Mouse (Mus musculus): ENCODE data around the gene Hk3. TPM values are rescaled to one million over a fixed set of nuclear protein-coding genes. Genes with fewer than 3 reads are reported as not detected.

Hk3 gene
- total RNA-seq (2021) = 1 to 10 TPM; 1.1 to 1.7 TPM

DNA sequence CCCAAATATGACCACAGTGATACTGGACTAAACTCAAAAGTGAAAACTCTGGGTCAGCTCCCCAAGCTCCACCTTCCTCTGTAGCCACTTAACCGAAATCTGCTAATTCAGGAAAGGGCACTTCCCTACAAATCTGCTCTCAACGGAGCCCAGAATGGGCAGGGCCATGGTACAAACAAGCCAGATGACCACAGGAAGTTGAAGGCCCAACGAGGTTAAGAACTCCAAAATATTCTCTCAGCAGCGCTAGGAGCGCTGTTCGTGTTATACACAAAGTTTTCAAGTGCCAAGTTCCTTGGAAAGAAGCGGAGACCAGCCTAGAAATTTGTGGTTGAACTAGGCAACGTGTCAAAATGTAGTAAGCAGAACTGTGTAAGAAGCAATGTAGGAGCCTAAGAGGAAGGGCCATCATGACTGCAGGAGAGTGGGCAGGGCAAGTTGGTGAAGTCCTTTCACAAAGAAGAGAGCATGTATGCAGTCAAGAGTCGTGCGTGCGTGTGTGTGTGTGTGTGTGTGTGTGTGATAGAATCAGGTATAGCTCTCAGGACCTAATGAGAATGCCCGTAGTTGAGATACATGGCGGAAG is at the start of gene Hk3:
Gene Hk3, minus strand, starts transcription at position 192 of the 586 bp plus-strand sequence.
- DNase-seq (ENCODE audit: low spot score in 2 of 2) = no peak
- intact Hi-C loops (cut with DNase I) = no loop called here

DNA sequence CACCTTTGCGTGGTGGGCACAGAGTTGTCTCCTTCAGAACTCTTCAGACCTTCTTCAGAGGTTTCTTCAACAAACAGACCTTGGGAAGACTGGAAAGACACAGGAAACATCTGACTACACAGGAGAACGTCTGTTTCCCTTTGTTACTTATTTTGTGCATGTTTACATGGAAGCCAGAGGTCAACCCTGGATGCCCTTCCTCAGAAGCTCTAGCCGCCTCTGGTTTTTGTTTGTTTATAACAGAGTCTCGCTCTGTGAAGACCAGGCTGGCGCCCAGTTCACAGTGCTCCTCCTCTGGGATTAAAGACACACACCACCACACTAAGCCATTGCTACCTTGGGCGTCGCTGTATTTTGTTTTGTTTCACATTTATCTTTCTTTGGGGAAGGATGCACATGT is 48.5 kb upstream of the Hk3 start:
- DNase-seq (ENCODE audit: low spot score in 2 of 2) = no peak
- intact Hi-C loops (cut with DNase I) = loop anchor here (2.0 kb wide), 1 partner anchor 269 kb away; no protein-coding TSS in a partner anchor

DNA sequence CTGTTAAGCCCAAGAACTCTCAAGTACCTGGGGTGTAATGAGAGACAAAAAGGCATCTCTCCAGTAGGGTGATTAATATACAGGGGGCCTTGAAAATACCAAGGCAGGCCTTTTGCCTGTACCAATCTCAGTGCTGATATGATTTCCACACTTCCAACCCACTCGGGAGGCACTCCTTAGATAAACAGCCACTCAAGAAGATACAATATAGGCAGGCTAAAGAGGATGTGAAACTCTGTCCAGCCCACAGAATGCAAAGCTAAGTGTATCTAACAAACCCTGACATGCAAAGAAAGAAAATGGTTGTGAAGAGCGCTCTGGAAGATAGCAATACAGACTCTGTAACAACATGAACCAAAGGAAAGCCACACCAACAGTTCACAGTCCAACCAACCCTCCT is 42.1 kb upstream of the Hk3 start:
- intact Hi-C loops (cut with DNase I) = no loop called here
- DNase-seq (ENCODE audit: low spot score in 2 of 2) = no peak

DNA sequence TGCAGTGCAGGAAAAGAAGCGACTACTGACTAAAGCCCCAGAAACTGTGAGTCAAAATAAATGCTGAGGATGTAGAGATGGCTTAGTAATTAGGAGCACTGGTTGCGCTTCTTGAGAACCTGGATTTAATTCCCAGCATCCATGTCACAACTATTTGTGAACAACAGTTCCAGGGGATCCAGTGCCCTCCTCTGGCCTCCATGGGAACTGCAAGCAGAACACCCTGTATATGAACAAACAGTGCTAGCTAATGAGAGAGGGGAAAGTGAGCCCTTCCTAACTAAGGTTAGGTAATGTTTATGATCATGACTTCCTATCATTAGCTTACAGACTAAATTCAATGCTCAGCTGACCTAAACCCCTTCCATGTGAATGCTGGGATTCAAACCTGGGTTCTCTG is 36.9 kb upstream of the Hk3 start:
- DNase-seq (ENCODE audit: low spot score in 2 of 2) = no peak
- intact Hi-C loops (cut with DNase I) = no loop called here

DNA sequence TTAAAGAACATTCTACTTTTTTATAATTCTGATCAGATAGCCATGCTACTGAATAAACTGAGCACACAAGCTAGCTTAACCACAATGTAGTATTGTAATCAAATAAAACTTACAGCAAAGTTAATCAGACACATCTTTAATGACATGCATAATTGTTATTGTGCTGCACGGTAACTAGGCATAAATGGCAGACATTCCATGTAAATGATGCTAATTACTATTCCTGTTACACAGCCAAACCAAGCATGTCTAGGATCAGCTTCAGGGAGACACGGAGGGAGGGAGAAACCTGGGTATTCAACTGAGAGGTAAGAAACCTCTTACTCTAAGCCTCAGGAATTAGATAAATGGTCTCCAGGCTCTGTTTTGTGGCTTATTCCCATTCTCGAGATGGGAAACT is 26.5 kb upstream of the Hk3 start:
- intact Hi-C loops (cut with DNase I) = loop anchor here (5.0 kb wide), 1 partner anchor 35 kb away; no protein-coding TSS in a partner anchor
- no peak for DNase-seq (ENCODE audit: low spot score in 2 of 2)

DNA sequence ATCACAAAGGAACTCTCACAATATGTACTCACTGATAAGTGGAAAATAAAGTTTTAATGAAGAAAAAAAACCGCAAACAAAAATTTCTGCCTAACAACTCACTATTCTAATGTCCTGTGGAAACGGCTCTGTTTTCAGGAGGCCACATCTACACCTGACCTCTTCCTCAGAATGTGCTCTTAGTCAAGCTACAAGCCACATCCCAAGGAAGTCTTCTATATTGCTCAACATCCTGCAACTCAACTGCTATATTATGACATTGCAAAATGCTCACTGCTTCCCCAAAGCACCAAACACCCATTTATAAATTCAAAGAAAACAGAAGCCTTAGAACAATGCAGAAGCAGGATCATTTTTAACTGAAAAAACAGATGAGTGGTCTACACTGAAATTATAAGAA is 18.8 kb upstream of the Hk3 start:
- intact Hi-C loops (cut with DNase I) = no loop called here
- DNase-seq (ENCODE audit: low spot score in 2 of 2) = no peak

DNA sequence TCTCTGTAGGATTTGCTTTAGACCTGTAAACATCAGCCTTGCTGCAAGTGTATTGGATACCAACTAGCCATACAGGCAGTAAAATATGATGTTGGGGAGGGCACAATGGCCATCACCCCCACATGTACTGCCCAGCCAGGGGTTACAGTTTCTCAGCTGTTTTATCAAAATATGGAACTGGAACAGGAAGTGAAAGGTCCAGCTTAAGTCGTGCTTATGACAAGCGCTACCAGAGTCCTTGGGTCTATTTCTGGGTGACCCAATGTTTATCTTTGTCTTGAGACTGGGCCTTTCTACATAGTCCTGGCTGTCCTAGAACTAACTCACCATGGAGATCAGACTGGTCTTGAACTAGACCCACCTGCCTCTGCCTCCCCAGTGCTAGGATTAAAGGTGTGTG is 3.0 kb upstream of the Hk3 start:
- DNase-seq (ENCODE audit: low spot score in 2 of 2) = no peak
- intact Hi-C loops (cut with DNase I) = no loop called here

DNA sequence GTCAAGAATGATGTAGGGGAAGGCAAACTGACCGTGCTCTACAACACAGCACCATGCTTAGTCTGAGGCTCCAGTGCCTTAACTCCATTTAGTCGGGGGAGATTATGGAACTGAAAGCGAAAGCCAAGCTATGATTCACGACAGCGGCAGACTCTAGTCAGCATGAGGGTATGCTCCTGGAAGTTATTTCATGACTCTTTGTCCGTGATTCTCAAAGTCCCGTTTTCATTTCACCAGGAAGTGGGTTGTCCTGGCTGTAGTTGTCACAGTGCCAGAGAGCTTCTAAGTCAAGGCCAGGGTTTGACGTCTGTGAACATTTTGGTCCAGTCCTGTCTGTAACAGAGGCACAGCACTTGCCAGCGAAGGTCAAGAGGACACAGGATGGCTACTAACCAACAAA is 1.5 kb upstream of the Hk3 start:
- intact Hi-C loops (cut with DNase I) = no loop called here
- DNase-seq (ENCODE audit: low spot score in 2 of 2) = no peak

DNA sequence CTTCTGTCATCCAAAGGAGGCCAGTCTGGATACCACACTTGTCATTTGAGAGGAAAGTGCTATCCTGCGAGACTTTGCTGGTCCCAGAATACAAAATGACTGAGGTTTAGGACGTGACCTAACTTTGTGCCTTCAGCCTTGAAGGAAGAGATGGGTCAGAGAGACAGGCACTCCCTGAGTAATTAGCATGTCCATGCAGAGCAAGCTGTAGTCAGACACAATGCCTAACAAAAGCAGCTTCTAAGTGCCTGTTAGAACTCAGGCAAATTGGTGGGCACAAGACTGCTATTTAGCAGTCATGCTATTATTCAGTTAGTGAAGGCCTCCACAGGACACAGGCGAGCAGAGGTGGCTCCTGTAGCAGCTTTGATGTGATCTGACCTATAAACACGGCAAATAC is 1.1 kb upstream of the Hk3 start:
- DNase-seq (ENCODE audit: low spot score in 2 of 2) = no peak
- intact Hi-C loops (cut with DNase I) = no loop called here

DNA sequence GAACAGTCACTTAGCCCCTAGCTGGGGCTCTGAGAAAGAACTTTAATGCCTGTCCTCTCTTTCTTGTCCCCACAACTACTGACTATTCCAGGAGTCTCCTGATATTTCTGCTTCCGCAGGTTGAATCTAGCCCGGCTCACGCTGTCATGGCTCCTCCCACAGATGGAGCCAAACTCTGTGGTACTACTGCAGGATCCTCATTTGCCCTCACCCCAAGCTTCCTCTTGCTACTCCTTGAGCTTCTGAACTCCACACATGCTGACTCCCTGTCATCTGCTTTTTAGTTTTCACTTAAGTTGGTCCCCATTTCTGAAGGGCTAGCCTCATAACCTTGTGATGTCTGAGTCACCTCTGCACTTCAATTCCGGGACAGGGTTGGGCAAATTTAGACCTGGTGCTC is 1.1 kb downstream of the Hk3 start:
- no peak for DNase-seq (ENCODE audit: low spot score in 2 of 2)
- intact Hi-C loops (cut with DNase I) = no loop called here

DNA sequence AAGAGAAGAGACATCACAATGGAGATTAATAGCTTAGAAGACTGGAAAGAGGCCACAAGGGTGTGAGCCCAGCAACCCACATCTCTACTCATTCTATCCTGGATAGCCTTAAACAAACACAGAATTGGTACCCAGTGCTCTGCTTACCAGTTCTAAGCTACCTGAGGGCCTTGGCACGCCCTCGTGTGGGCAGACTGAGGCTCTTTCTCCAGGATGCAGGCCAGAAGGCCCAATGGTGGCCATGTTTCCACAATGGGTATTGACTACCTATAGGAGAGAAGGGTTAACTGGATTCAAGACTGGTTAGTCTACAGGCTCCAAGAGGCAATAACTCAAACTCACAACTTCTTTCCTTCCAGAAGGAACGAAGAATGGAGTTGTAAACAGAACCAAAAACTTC is 2.0 kb downstream of the Hk3 start:
- intact Hi-C loops (cut with DNase I) = no loop called here
- no peak for DNase-seq (ENCODE audit: low spot score in 2 of 2)

DNA sequence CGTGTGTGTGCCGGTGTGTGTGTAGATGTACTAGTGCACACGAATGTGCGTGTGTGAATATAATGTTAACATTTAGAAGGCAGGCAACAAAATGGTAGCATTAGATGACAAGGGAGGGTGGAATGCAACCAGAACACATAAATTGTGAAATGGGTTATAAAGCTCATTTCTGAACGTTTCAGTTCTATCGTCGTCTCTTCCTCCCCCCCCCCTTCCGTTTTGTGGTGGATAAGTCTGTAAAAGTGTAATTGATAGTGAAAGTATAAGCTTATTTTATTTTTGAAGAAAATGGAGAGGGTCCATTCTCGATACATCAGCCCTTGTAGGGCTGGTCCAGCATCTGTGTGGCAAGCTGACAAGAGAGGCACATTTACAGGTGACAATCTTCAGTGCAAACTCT is 2.5 kb downstream of the Hk3 start:
- intact Hi-C loops (cut with DNase I) = no loop called here
- DNase-seq (ENCODE audit: low spot score in 2 of 2) = no peak

DNA sequence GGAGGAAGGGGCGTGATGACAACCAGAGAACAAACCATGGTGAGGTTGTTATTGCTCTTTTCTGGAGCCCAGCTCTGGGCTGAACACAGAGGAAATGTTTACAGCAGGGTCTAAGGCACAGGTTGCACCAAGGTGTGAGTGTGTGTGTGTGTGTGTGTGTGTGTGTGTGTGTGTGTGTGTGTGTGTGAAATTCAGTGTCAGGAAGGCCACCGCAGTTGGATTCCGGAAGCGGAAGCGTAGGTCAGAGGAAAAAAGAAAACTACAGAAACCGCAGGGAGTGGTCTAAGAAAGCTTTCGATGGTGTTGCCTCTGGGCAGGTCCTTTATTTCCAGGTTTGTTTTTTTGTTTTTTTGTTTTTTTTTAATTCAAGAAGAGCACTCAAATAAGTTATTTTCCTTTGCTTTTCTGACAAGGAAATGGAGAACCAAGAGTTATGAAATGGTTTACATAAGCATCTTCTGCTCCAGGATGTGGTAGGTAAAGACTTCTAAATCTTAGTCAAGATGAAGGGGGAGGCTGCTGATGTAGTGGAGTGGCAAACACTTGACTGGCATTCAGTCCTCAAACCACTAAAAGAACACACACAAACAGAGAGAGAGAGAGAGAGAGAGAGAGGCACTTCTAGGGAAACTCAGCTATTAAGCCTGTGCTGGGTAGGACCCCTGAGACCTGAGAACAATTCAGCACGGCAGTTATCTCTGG is 3.1 kb downstream of the Hk3 start:
- intact Hi-C loops (cut with DNase I) = no loop called here
- no peak for DNase-seq (ENCODE audit: low spot score in 2 of 2)

DNA sequence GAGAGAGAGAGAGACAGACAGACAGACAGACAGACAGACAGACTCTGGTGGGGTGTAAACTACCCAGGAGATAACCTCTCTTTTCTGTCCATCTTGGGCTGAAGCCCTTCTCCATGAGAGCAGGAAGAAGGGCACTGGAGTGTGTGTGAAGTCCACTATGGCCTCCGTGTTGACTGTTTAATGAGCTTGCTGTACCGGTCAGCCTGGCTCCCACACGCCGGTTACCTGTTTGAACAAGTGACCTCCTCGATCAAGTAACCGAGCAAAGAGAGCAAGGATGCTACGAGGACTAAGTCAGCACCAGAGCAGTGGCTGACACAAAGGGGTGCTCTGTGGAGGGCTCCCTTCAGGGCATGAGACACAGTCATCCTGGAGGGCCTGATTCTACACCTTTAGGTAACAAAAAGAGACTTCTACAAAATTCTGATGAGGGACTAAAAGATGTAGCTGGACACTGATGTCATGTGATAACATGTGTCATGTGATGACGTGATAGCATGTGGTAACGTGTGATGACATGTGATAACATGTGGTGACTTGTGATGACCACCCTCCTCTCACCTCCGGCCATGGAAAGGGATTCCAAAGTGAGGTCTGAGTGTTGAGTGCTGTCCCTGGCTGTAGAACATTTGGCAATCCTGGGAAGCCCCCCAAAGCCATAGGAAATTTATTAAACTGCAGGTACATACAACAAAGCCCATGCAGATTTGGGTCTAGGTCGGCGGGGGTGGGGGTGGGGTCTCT is 3.9 kb downstream of the Hk3 start:
- intact Hi-C loops (cut with DNase I) = no loop called here
- DNase-seq (ENCODE audit: low spot score in 2 of 2) = no peak

DNA sequence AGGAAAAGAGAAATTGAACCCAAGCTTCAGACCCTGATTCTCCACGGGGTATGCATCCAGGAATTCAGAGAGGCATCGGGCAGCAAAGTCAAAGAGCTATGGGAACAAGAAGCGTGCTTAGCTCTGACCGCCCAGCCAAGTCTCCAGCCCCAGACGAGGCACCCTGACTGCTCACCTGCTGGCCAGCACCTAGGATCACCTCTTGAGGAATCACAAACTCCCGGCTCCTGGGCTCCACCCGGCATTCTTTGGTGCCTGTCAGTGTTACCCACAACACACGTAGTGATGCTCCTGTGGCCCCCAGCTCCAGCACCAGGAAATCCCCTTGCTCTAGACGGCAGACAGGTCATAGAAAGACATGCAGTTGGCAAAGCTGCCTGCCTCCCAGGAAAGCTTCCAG is 6.7 kb downstream of the Hk3 start:
- intact Hi-C loops (cut with DNase I) = loop anchor here (5.0 kb wide), 1 partner anchor 33 kb away; no protein-coding TSS in a partner anchor
- no peak for DNase-seq (ENCODE audit: low spot score in 2 of 2)

DNA sequence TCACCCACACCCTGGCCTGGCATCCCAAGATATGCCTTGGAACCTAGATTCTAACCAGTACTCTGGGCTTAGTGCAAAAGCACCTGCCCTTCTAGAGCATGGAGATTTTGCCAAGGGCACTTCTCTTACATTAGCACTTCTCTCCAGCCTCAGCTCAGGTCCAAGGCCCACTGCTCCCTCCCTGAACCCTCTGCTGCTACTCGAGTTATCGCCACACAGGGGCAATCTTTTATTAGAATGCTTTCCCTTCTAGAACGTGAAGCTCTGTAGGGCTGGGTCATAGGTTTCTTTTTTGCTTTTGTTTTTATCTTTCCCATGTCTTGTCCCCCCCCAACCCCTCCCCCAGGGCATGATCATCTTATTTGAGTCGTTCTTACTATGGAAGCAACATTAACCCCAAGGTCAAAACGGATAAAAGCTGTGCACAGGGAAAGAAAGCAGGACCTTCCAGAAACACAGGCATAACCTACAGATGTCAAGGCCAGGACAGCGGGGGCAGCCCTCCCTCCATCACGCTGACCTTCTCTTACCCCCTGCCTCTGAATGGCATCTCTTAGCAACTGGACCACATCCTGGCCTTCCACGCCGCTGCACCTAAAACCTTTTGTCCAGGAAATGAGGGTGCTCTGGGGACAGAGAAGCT is 7.4 kb downstream of the Hk3 start:
- intact Hi-C loops (cut with DNase I) = loop anchor here (5.0 kb wide), 1 partner anchor 33 kb away; no protein-coding TSS in a partner anchor

DNA sequence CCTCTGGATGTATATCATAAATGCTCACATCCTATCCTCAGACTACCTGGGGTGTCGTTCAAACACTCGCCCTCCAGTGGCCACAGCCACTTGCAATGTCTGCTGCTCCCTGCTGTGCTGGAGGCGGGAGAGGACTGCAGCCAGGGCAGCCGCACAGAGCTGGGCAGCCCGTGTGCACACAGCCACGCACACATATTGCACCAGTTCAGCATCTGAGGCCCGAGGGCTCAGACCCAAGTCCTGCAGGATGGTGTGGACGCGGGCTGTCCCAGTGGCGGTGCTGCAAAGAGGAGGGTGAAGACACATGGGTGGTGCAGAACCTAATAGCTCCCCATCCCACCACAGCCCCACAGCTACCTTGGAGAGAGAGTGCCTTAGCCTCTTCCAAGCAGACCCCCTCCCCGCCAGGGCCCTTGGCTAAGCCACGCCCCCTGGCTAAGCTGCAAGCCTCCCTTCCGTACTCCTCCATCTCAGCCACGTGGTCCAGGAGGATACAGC is 9.2 kb downstream of the Hk3 start:
- DNase-seq (ENCODE audit: low spot score in 2 of 2) = no peak
- intact Hi-C loops (cut with DNase I) = loop anchor here (5.0 kb wide), 1 partner anchor 35 kb away; no protein-coding TSS in a partner anchor

More for the DNA sequence above, 7.4 kb downstream of the Hk3 start:
- no peak for DNase-seq (ENCODE audit: low spot score in 2 of 2)

DNA sequence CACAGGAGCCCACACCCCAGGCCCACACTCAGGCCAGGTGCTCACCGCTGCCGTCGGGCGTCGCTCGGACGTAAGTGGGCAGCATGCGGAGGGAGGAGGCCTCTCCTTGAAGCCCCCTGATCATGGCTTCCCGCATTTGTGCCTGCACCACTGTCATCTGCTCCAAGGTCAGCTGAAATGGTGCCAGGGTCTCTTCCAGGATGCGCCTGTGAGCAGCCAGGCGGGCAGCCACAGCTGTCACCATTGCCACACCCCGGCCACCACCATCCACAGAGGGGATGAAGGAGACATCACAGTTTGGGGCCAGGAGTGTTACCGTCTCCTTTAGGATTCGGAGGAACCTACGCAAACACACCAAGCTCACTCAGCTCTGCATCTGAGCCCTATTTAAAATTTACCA is 10.1 kb downstream of the Hk3 start:
- DNase-seq (ENCODE audit: low spot score in 2 of 2) = no peak
- intact Hi-C loops (cut with DNase I) = loop anchor here (5.0 kb wide), 1 partner anchor 36 kb away; no protein-coding TSS in a partner anchor

DNA sequence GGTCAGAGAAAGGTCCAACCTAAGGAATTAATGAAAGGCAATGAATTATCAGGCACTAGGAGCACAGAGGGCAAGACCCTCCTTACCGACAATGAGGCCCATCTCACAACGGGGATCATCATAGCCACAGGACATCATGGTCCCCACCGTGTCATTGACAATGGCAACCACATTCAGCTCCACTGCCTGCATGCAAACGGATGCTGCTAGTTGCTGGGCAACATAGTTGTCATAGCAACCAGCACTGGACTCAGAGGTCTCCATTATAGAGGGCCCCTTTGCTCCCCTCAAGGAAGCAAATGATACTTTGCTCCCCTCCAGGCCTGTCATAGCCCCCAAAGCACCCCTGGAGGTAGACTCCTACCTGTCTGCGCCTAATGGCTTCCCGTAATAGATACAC is 12.6 kb downstream of the Hk3 start:
- no peak for DNase-seq (ENCODE audit: low spot score in 2 of 2)
- intact Hi-C loops (cut with DNase I) = no loop called here

DNA sequence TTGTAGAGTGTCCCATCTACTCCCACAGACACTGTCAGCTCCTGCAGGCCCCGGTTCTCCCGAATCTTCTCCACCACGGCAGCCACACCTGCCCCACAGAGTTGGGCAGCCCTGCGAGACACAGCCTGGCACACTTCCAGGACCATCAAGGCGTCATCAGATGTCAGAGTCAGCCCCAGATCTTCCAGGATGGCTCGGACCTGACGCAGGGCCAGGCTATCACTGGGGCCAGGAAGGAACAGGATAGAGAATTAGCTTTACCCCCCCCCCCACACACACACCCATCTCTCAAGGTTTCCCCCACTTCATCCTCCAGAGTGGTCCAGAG is 14.8 kb downstream of the Hk3 start:
- no peak for DNase-seq (ENCODE audit: low spot score in 2 of 2)

More for the DNA sequence above, 14.8 kb downstream of the Hk3 start:
- intact Hi-C loops (cut with DNase I) = no loop called here

Measured in left cerebral cortex, postnatal 36 days (tissue).